Mouse (Mus musculus): ENCODE results near the gene Nek10. TPM values are rescaled to one million over a fixed set of nuclear protein-coding genes. Genes with fewer than 3 reads are reported as not detected.
A peak's percentile ranks its signal among the peaks of the same experiment; 100 is the strongest.

The Nek10 gene
- total and polyA plus RNA-seq, 2 experiments from 2014 or later: 0.01 TPM; not detected in 1

- ATAC-seq (ENCODE audit: insufficient read depth, low read depth): no peak
- TF ChIP-seq EP300 (IDR thresholded peaks at IDR 0.05; ENCODE audit: low read depth): no peak
- no peak for TF ChIP-seq CTCF (IDR thresholded peaks at IDR 0.05; ENCODE audit: low read depth)
- H3K9ac ChIP-seq (replicated peaks; ENCODE audit: low read depth, low read length): no peak overlapping the region
- H3K4me2 ChIP-seq (ENCODE audit: low read depth, low read length): no peak overlapping the region
- H3K36me3 ChIP-seq (replicated peaks; ENCODE audit: control insufficient read depth, insufficient read depth, low read length): no peaks in the 10 kb centered on the region
- H3K4me1 ChIP-seq (ENCODE audit: control insufficient read depth, insufficient read depth): no peaks in the 10 kb centered on the region
- no peak overlapping the region for H3K27ac ChIP-seq (ENCODE audit: low read depth)
- H3K4me3 ChIP-seq (ENCODE audit: low read depth, low read length): no peak overlapping the region
- WGBS: 67% methylated on average over 4 of the region's 4 CpGs
- no peak for DNase-seq (ENCODE audit: low spot score)
- H3K9me3 ChIP-seq (replicated peaks; ENCODE audit: control insufficient read depth, low read length): no peaks in the 10 kb centered on the region
- H3K27me3 ChIP-seq (ENCODE audit: control insufficient read depth, insufficient read depth, low read length): no peaks in the 10 kb centered on the region
Measured at GRCm38 (mm10) chr14:14871700-14872099, 68.5 kb downstream of the Nek10 start.

- Histone ChIP-seq H3K27ac (ENCODE audit: low read depth) (no peak overlapping the region), H3K36me3 (replicated peaks; ENCODE audit: control insufficient read depth, insufficient read depth, low read length) (no peaks in the 10 kb centered on the region), H3K27me3 (ENCODE audit: control insufficient read depth, insufficient read depth, low read length) (no peaks in the 10 kb centered on the region), H3K9me3 (replicated peaks; ENCODE audit: control insufficient read depth, low read length) (no peaks in the 10 kb centered on the region), H3K4me1 (ENCODE audit: control insufficient read depth, insufficient read depth) (no peaks in the 10 kb centered on the region), H3K4me2 (ENCODE audit: low read depth, low read length) (no peak overlapping the region), H3K9ac (replicated peaks; ENCODE audit: low read depth, low read length) (no peak overlapping the region), H3K4me3 (ENCODE audit: low read depth, low read length) (no peak overlapping the region)
- WGBS: 13% methylated on average over 4 of the region's 4 CpGs
- DNase-seq (ENCODE audit: low spot score) (no peak), ATAC-seq (ENCODE audit: insufficient read depth, low read depth) (no peak)
- TF ChIP-seq CTCF (IDR thresholded peaks at IDR 0.05; ENCODE audit: low read depth) (0 out of 2 replicates have a peak, but pooled peaks have one; percentile 8), EP300 (IDR thresholded peaks at IDR 0.05; ENCODE audit: low read depth) (no peak)
Measured at GRCm38 (mm10) chr14:14893932-14894652, 90.9 kb downstream of the Nek10 start.

GRCm38 (mm10) chr14:14894776-14895175 is 91.6 kb downstream of the Nek10 start:
- no peak overlapping the region for H3K9ac ChIP-seq (replicated peaks; ENCODE audit: low read depth, low read length)
- no peak overlapping the region for H3K27ac ChIP-seq (ENCODE audit: low read depth)
- H3K27me3 ChIP-seq (ENCODE audit: control insufficient read depth, insufficient read depth, low read length): no peaks in the 10 kb centered on the region
- ATAC-seq (ENCODE audit: insufficient read depth, low read depth) (no peak), DNase-seq (ENCODE audit: low spot score) (no peak)
- no peak overlapping the region for H3K4me2 ChIP-seq (ENCODE audit: low read depth, low read length)
- H3K4me1 ChIP-seq (ENCODE audit: control insufficient read depth, insufficient read depth): no peaks in the 10 kb centered on the region
- TF ChIP-seq CTCF (IDR thresholded peaks at IDR 0.05; ENCODE audit: low read depth): no peak
- no peak for TF ChIP-seq EP300 (IDR thresholded peaks at IDR 0.05; ENCODE audit: low read depth)
- H3K36me3 ChIP-seq (replicated peaks; ENCODE audit: control insufficient read depth, insufficient read depth, low read length): no peaks in the 10 kb centered on the region
- H3K4me3 ChIP-seq (ENCODE audit: low read depth, low read length): no peak overlapping the region
- H3K9me3 ChIP-seq (replicated peaks; ENCODE audit: control insufficient read depth, low read length): no peaks in the 10 kb centered on the region

- H3K9me3 ChIP-seq (replicated peaks; ENCODE audit: control insufficient read depth, low read length): no peaks in the 10 kb centered on the region
- H3K27ac ChIP-seq (ENCODE audit: low read depth): no peak overlapping the region
- no peak overlapping the region for H3K4me2 ChIP-seq (ENCODE audit: low read depth, low read length)
- DNase-seq (ENCODE audit: low spot score) (no peak), ATAC-seq (ENCODE audit: insufficient read depth, low read depth) (no peak)
- H3K9ac ChIP-seq (replicated peaks; ENCODE audit: low read depth, low read length): no peak overlapping the region
- H3K4me1 ChIP-seq (ENCODE audit: control insufficient read depth, insufficient read depth): no peaks in the 10 kb centered on the region
- TF ChIP-seq CTCF (IDR thresholded peaks at IDR 0.05; ENCODE audit: low read depth) (no peak), EP300 (IDR thresholded peaks at IDR 0.05; ENCODE audit: low read depth) (no peak)
- no peaks in the 10 kb centered on the region for H3K36me3 ChIP-seq (replicated peaks; ENCODE audit: control insufficient read depth, insufficient read depth, low read length)
- H3K27me3 ChIP-seq (ENCODE audit: control insufficient read depth, insufficient read depth, low read length): no peaks in the 10 kb centered on the region
- no peak overlapping the region for H3K4me3 ChIP-seq (ENCODE audit: low read depth, low read length)
- 39% methylated on average over 2 of the region's 2 CpGs for WGBS
Measured at GRCm38 (mm10) chr14:14895363-14895762, 92.1 kb downstream of the Nek10 start.

GRCm38 (mm10) chr14:14896399-14897136 is 93.4 kb downstream of the Nek10 start:
- Histone ChIP-seq H3K9me3 (replicated peaks; ENCODE audit: control insufficient read depth, low read length) (no peaks in the 10 kb centered on the region), H3K4me3 (ENCODE audit: low read depth, low read length) (no peak overlapping the region), H3K4me2 (ENCODE audit: low read depth, low read length) (no peak overlapping the region), H3K27ac (ENCODE audit: low read depth) (no peak overlapping the region), H3K27me3 (ENCODE audit: control insufficient read depth, insufficient read depth, low read length) (no peaks in the 10 kb centered on the region), H3K9ac (replicated peaks; ENCODE audit: low read depth, low read length) (no peak overlapping the region), H3K36me3 (replicated peaks; ENCODE audit: control insufficient read depth, insufficient read depth, low read length) (no peaks in the 10 kb centered on the region), H3K4me1 (ENCODE audit: control insufficient read depth, insufficient read depth) (no peaks in the 10 kb centered on the region)
- ATAC-seq (ENCODE audit: insufficient read depth, low read depth): no peak
- DNase-seq (ENCODE audit: low spot score): no peak
- 55% methylated on average over 3 of the region's 3 CpGs for WGBS
- no peak for TF ChIP-seq EP300 (IDR thresholded peaks at IDR 0.05; ENCODE audit: low read depth)
- TF ChIP-seq CTCF (IDR thresholded peaks at IDR 0.05; ENCODE audit: low read depth): no peak
